In genomic region chr15:100337847-100338246, GRCm38 (mm10) we compare ENCODE assay signal across 11 mouse cellular contexts. TPM values are rescaled to one million over a fixed set of nuclear protein-coding genes. Genes with fewer than 3 reads are reported as not detected.
A peak's percentile ranks its signal among the peaks of the same experiment; 100 is the strongest.
DNase-seq lines count a peak whose midpoint lies in the region; ATAC-seq lines count a peak whose summit lies in the region.
"Not testable (repeated sequence)": the region's sequence is repeated elsewhere in the genome, so short reads cannot be mapped to it uniquely, and the experiment has no call there.
"Had no signal": no experiment of that assay in that cellular context is flagged by ENCODE, and none has a peak within 500 bp of the region (broad histone marks: within the 10 kb centered on the region; RNA-seq: fewer than 3 reads in every experiment).

No protein-coding gene starts in this region.

- WGBS in embryonic facial prominence, embryonic 14.5 days: 44% methylated on average over 10 of the region's 10 CpGs

- not testable (repeated sequence) for H3K27me3 ChIP-seq in embryonic facial prominence, embryonic 14.5 days (replicated peaks; ENCODE audit: control insufficient read depth, insufficient read depth, low read length)

- ATAC-seq in embryonic facial prominence, embryonic 14.5 days (ENCODE audit: low read depth): not testable (repeated sequence)

- H3K4me2 ChIP-seq in embryonic facial prominence, embryonic 14.5 days (ENCODE audit: low read depth, low read length): not testable (repeated sequence)

- H3K9ac ChIP-seq in embryonic facial prominence, embryonic 14.5 days (ENCODE audit: low read depth, low read length): not testable (repeated sequence)

- H3K36me3 ChIP-seq in embryonic facial prominence, embryonic 14.5 days (ENCODE audit: control insufficient read depth, insufficient read depth, low read length): not testable (repeated sequence)

- not testable (repeated sequence) for H3K4me3 ChIP-seq in embryonic facial prominence, embryonic 14.5 days (ENCODE audit: low read depth, low read length)

- DNase-seq in CD4-positive, CD25-positive, alpha-beta regulatory T cell, adult 2 months (ENCODE audit: low read depth, low spot score): peak; percentile 80
- peak; percentile 63 to 78 for DNase-seq in adrenal gland, postnatal 36 days
- DNase-seq in embryonic facial prominence, embryonic 14.5 days (ENCODE audit: low spot score): peak; percentile 39
- DNase-seq in heart, postnatal 4 days: peak; percentile 69
- DNase-seq in kidney, postnatal 36 days: peak; percentile 82 to 87
- DNase-seq in lung, adult 18-20 months: peak; percentile 72 to 83
- DNase-seq in natural killer cell, adult 2 months (ENCODE audit: low spot score in 2 of 2): peak; percentile 37 to 64
- DNase-seq in thymus, adult 18-20 months: peak; percentile 26 to 36

- H3K27ac ChIP-seq in embryonic facial prominence, embryonic 14.5 days (replicated peaks; ENCODE audit: low read depth, low read length): not testable (repeated sequence)

- not testable (repeated sequence) for H3K9me3 ChIP-seq in embryonic facial prominence, embryonic 14.5 days (ENCODE audit: control insufficient read depth, low read length)

- not testable (repeated sequence) for H3K4me1 ChIP-seq in embryonic facial prominence, embryonic 14.5 days (ENCODE audit: control insufficient read depth, insufficient read depth, low read length)

RNA-seq across cellular contexts. Expression of gene Mettl7a3, which starts 3.1 kb away (rescaled TPM):
- not detected for total RNA-seq in adrenal gland, postnatal 36 days (2021)
- polyA plus RNA-seq in embryonic facial prominence, embryonic 14.5 days (2014; fragmentation: Nextera tagmentation; extraction: Ambion mirVana): 0.43 and 0.50 TPM in 2 replicates
- not detected for total RNA-seq in heart, postnatal 4 days (2021)
- polyA plus RNA-seq: midbrain, embryonic 15.5 days had no signal

RNA-seq across cellular contexts. Expression of gene Methig1, which starts 15.1 kb away (rescaled TPM):
- total RNA-seq in adrenal gland, postnatal 36 days (2021): under 1 TPM; 0.36 to 0.56 TPM
- polyA plus RNA-seq in embryonic facial prominence, embryonic 14.5 days (2014; fragmentation: Nextera tagmentation; extraction: Ambion mirVana): 0.34 TPM in 1 of 2 replicates, not detected in the other
- total RNA-seq in heart, postnatal 4 days (2021): not detected
- total RNA-seq: gastrocnemius, postnatal 4 days; layer of hippocampus, adult 18-20 months had no signal

RNA-seq across cellular contexts. Expression of gene Mettl7a2, which starts 15.2 kb away (rescaled TPM):
- total RNA-seq in adrenal gland, postnatal 36 days (2021): 1 to 10 TPM; 2.0 to 2.2 TPM
- polyA plus RNA-seq in embryonic facial prominence, embryonic 14.5 days (2014; fragmentation: Nextera tagmentation; extraction: Ambion mirVana): not detected in 2 replicates
- under 1 TPM in 1 of 2 experiments, not detected in 1; 0.27 TPM for total RNA-seq in heart, postnatal 4 days (2021)
- polyA plus RNA-seq: midbrain, embryonic 15.5 days had no signal

RNA-seq across cellular contexts. Expression of gene Higd1c, which starts 26.5 kb away (rescaled TPM):
- not detected for total RNA-seq in adrenal gland, postnatal 36 days (2021)
- not detected in 2 replicates for polyA plus RNA-seq in embryonic facial prominence, embryonic 14.5 days (2014; fragmentation: Nextera tagmentation; extraction: Ambion mirVana)
- not detected for total RNA-seq in heart, postnatal 4 days (2021)
- total RNA-seq: gastrocnemius, postnatal 4 days; layer of hippocampus, adult 18-20 months had no signal
- polyA plus RNA-seq: midbrain, embryonic 15.5 days had no signal

RNA-seq across cellular contexts. Expression of gene Mettl7a1, which starts 33.9 kb away (rescaled TPM):
- 100 to 1,000 TPM in 1 of 2 experiments, 10 to 100 TPM in 1; 85.2 to 126 TPM for total RNA-seq in adrenal gland, postnatal 36 days (2021)
- 3.4 TPM in 2 replicates for polyA plus RNA-seq in embryonic facial prominence, embryonic 14.5 days (2014; fragmentation: Nextera tagmentation; extraction: Ambion mirVana)
- total RNA-seq in heart, postnatal 4 days (2021): 10 to 100 TPM in 1 of 2 experiments, 1 to 10 TPM in 1; 8.8 to 13.1 TPM

Comparison
In these comparisons a context has a peak if more than half of its experiments do, and no peak if none do; other contexts are left out.
1. DNase-seq: peak in every context shown above with its lines; median percentile 84 in kidney, postnatal 36 days; 80 in CD4-positive, CD25-positive, alpha-beta regulatory T cell, adult 2 months; 78 in lung, adult 18-20 months; 70 in adrenal gland, postnatal 36 days; 69 in heart, postnatal 4 days; 50 in natural killer cell, adult 2 months; 39 in embryonic facial prominence, embryonic 14.5 days; 31 in thymus, adult 18-20 months.